Comparison of ENCODE assay signal across 10 mouse cellular contexts in genomic region chr15:79650569-79650968, GRCm38 (mm10). TPM values are rescaled to one million over a fixed set of nuclear protein-coding genes. Genes with fewer than 3 reads are reported as not detected.
DNase-seq lines count a peak whose midpoint lies in the region; ATAC-seq and TF ChIP-seq lines count a peak whose summit lies in the region.
"Had no signal": no experiment of that assay in that cellular context is flagged by ENCODE, and none has a peak within 500 bp of the region (broad histone marks: within the 10 kb centered on the region; RNA-seq: fewer than 3 reads in every experiment).

No protein-coding gene starts in this region.

- no peak for ATAC-seq in hindbrain, embryonic 11.5 days (ENCODE audit: low FRiP score)
- ATAC-seq in hindbrain, embryonic 12.5 days (ENCODE audit: low FRiP score): no peak
- no peak for ATAC-seq in kidney, postnatal 0 days (replicated peaks; ENCODE audit: low FRiP score, low read depth)

- no peaks in the 10 kb centered on the region for H3K79me2 ChIP-seq in C2C12 (ENCODE audit: control insufficient read depth, insufficient read depth)

- H3K36me3 ChIP-seq in hindbrain, embryonic 11.5 days (ENCODE audit: control insufficient read depth, insufficient read depth, low read length): peaks cover 4% of the 10 kb centered on the region; the same call in 1 of the 2 replicates
- peaks cover 42% of the 10 kb centered on the region for H3K36me3 ChIP-seq in hindbrain, embryonic 12.5 days
- no peaks in the 10 kb centered on the region for H3K36me3 ChIP-seq in C2C12 (ENCODE audit: control insufficient read depth, insufficient read depth)
- no peaks in the 10 kb centered on the region for H3K36me3 ChIP-seq in kidney, postnatal 0 days (ENCODE audit: insufficient read depth, low read length)

- H3K4me2 ChIP-seq in hindbrain, embryonic 11.5 days (replicated peaks; ENCODE audit: low read depth, low read length): no peak overlapping the region
- no peak overlapping the region for H3K4me2 ChIP-seq in hindbrain, embryonic 12.5 days (replicated peaks)
- H3K4me2 ChIP-seq in kidney, postnatal 0 days (ENCODE audit: low read length): no peak overlapping the region
- H3K4me2 ChIP-seq: embryonic facial prominence, embryonic 13.5 days; limb, embryonic 13.5 days had no signal

- H3ac ChIP-seq in C2C12 (ENCODE audit: control insufficient read depth, insufficient read length, low read depth): no peak overlapping the region

- no peak overlapping the region for H3K9ac ChIP-seq in hindbrain, embryonic 11.5 days (ENCODE audit: low read depth, low read length)
- H3K9ac ChIP-seq in hindbrain, embryonic 12.5 days: no peak overlapping the region
- H3K9ac ChIP-seq in kidney, postnatal 0 days (ENCODE audit: low read depth, low read length): no peak overlapping the region
- H3K9ac ChIP-seq: embryonic facial prominence, embryonic 13.5 days; limb, embryonic 13.5 days had no signal

- no peak overlapping the region for H3K4me3 ChIP-seq in hindbrain, embryonic 11.5 days (ENCODE audit: low read depth, low read length)
- no peak overlapping the region for H3K4me3 ChIP-seq in hindbrain, embryonic 12.5 days
- H3K4me3 ChIP-seq in C2C12 (ENCODE audit: insufficient read depth, poor library complexity, severe bottlenecking): no peak overlapping the region
- no peak overlapping the region for H3K4me3 ChIP-seq in kidney, postnatal 0 days (replicated peaks; ENCODE audit: low read depth, low read length)
- H3K4me3 ChIP-seq: embryonic facial prominence, embryonic 13.5 days; limb, embryonic 13.5 days had no signal

- no peaks in the 10 kb centered on the region for H3K9me3 ChIP-seq in hindbrain, embryonic 11.5 days (ENCODE audit: control insufficient read depth, low read length)
- H3K9me3 ChIP-seq in hindbrain, embryonic 12.5 days (replicated peaks): no peaks in the 10 kb centered on the region
- no peaks in the 10 kb centered on the region for H3K9me3 ChIP-seq in kidney, postnatal 0 days (replicated peaks; ENCODE audit: low read length)
- H3K9me3 ChIP-seq: embryonic facial prominence, embryonic 13.5 days had no signal

- H3K27ac ChIP-seq in hindbrain, embryonic 11.5 days (ENCODE audit: low read depth, low read length): no peak overlapping the region
- H3K27ac ChIP-seq in hindbrain, embryonic 12.5 days: no peak overlapping the region
- no peak overlapping the region for H3K27ac ChIP-seq in kidney, postnatal 0 days
- H3K27ac ChIP-seq: embryonic facial prominence, embryonic 13.5 days; limb, embryonic 13.5 days had no signal

- H3K79me3 ChIP-seq in C2C12 (ENCODE audit: low read depth): no peaks in the 10 kb centered on the region

- TF ChIP-seq CTCF in C2C12 (IDR thresholded peaks at IDR 0.05; ENCODE audit: control insufficient read depth, insufficient read depth, insufficient read length): peak; percentile 58
- peak; percentile 67 for TF ChIP-seq CTCF in kidney, postnatal 0 days (IDR thresholded peaks at IDR 0.05; ENCODE audit: low read depth)

- no peaks in the 10 kb centered on the region for H3K4me1 ChIP-seq in hindbrain, embryonic 11.5 days (replicated peaks; ENCODE audit: control insufficient read depth, insufficient read depth, low read length)
- no peaks in the 10 kb centered on the region for H3K4me1 ChIP-seq in hindbrain, embryonic 12.5 days
- H3K4me1 ChIP-seq in kidney, postnatal 0 days (replicated peaks; ENCODE audit: insufficient read depth, low read length): no peaks in the 10 kb centered on the region
- H3K4me1 ChIP-seq: embryonic facial prominence, embryonic 13.5 days; limb, embryonic 13.5 days had no signal

- peak; percentile 71 for DNase-seq in hindbrain, embryonic 11.5 days (ENCODE audit: low spot score)
- DNase-seq in ZHBTc4 (ENCODE audit: low read depth, low spot score): peak; percentile 83
- peak; percentile 36 for DNase-seq in kidney, postnatal 0 days (ENCODE audit: low spot score)
- DNase-seq in natural killer cell, adult 2 months (ENCODE audit: low spot score in 2 of 2): peak; percentile 39 to 70
- no peak for DNase-seq in right cerebral cortex, postnatal 25 days
- no peak for DNase-seq in frontal cortex, postnatal 14 days (ENCODE audit: low spot score in 2 of 2)

- H3K27me3 ChIP-seq in hindbrain, embryonic 11.5 days (ENCODE audit: control insufficient read depth, insufficient read depth, low read length): no peaks in the 10 kb centered on the region
- no peaks in the 10 kb centered on the region for H3K27me3 ChIP-seq in hindbrain, embryonic 12.5 days
- no peaks in the 10 kb centered on the region for H3K27me3 ChIP-seq in C2C12 (ENCODE audit: control insufficient read depth, insufficient read depth, insufficient read length)
- no peaks in the 10 kb centered on the region for H3K27me3 ChIP-seq in kidney, postnatal 0 days (ENCODE audit: insufficient read depth, low read length)
- H3K27me3 ChIP-seq: embryonic facial prominence, embryonic 13.5 days; limb, embryonic 13.5 days had no signal

TF ChIP-seq in C2C12, 6 proteins besides CTCF, POLR2A, EP300 and RAD21:
- TF ChIP-seq USF1 (IDR thresholded peaks at IDR 0.05; ENCODE audit: low read depth) (peak; percentile 4), CEBPB (IDR thresholded peaks at IDR 0.05; ENCODE audit: low read depth) (no peak)
TF ChIP-seq in C2C12: peak in this region for 1.

RNA-seq across cellular contexts. Expression of gene Fam227a, which starts 8.2 kb away (rescaled TPM):
- polyA plus RNA-seq in hindbrain, embryonic 11.5 days (2014; fragmentation: Nextera tagmentation; extraction: Ambion mirVana): 3.7 and 6.0 TPM in 2 replicates
- polyA plus RNA-seq in hindbrain, embryonic 12.5 days (2016; fragmentation: Nextera tagmentation; extraction: Ambion mirVana): 5.5 and 5.9 TPM in 2 replicates
- 0.27 TPM for polyA plus RNA-seq in C2C12 (2012; fragmentation: generic; extraction: Trizol)
- 0.66 and 1.3 TPM in 2 replicates for polyA plus RNA-seq in kidney, postnatal 0 days (2015; fragmentation: Nextera tagmentation; extraction: Ambion mirVana)

RNA-seq across cellular contexts. Expression of gene Cby1, which starts 8.4 kb away (rescaled TPM):
- 74.6 and 76.1 TPM in 2 replicates for polyA plus RNA-seq in hindbrain, embryonic 11.5 days (2014; fragmentation: Nextera tagmentation; extraction: Ambion mirVana)
- polyA plus RNA-seq in hindbrain, embryonic 12.5 days (2016; fragmentation: Nextera tagmentation; extraction: Ambion mirVana): 63.7 and 69.0 TPM in 2 replicates
- 54.5 TPM for polyA plus RNA-seq in C2C12 (2012; fragmentation: generic; extraction: Trizol)
- polyA plus RNA-seq in kidney, postnatal 0 days (2015; fragmentation: Nextera tagmentation; extraction: Ambion mirVana): 51.7 and 52.7 TPM in 2 replicates

RNA-seq across cellular contexts. Expression of gene Tomm22, which starts 20.1 kb away (rescaled TPM):
- polyA plus RNA-seq in hindbrain, embryonic 11.5 days (2014; fragmentation: Nextera tagmentation; extraction: Ambion mirVana): 337 and 338 TPM in 2 replicates
- polyA plus RNA-seq in hindbrain, embryonic 12.5 days (2016; fragmentation: Nextera tagmentation; extraction: Ambion mirVana): 239 and 249 TPM in 2 replicates
- polyA plus RNA-seq in C2C12 (2012; fragmentation: generic; extraction: Trizol): 171 TPM
- polyA plus RNA-seq in kidney, postnatal 0 days (2015; fragmentation: Nextera tagmentation; extraction: Ambion mirVana): 264 TPM in 2 replicates

RNA-seq across cellular contexts. Expression of gene Josd1, which starts 37.1 kb away (rescaled TPM):
- polyA plus RNA-seq in hindbrain, embryonic 11.5 days (2014; fragmentation: Nextera tagmentation; extraction: Ambion mirVana): 12.2 and 14.7 TPM in 2 replicates
- 29.0 and 29.7 TPM in 2 replicates for polyA plus RNA-seq in hindbrain, embryonic 12.5 days (2016; fragmentation: Nextera tagmentation; extraction: Ambion mirVana)
- polyA plus RNA-seq in C2C12 (2012; fragmentation: generic; extraction: Trizol): 37.0 TPM
- 18.8 and 19.0 TPM in 2 replicates for polyA plus RNA-seq in kidney, postnatal 0 days (2015; fragmentation: Nextera tagmentation; extraction: Ambion mirVana)

RNA-seq across cellular contexts. Expression of gene Gtpbp1, which starts 40.1 kb away (rescaled TPM):
- 28.1 and 33.9 TPM in 2 replicates for polyA plus RNA-seq in hindbrain, embryonic 11.5 days (2014; fragmentation: Nextera tagmentation; extraction: Ambion mirVana)
- polyA plus RNA-seq in hindbrain, embryonic 12.5 days (2016; fragmentation: Nextera tagmentation; extraction: Ambion mirVana): 41.4 and 45.5 TPM in 2 replicates
- polyA plus RNA-seq in C2C12 (2012; fragmentation: generic; extraction: Trizol): 62.5 TPM
- polyA plus RNA-seq in kidney, postnatal 0 days (2015; fragmentation: Nextera tagmentation; extraction: Ambion mirVana): 24.3 and 26.9 TPM in 2 replicates

Comparison
In these comparisons a context has a peak if more than half of its experiments do, and no peak if none do; other contexts are left out.
1. DNase-seq: peak in hindbrain, embryonic 11.5 days (single experiment), ZHBTc4 (single experiment), kidney, postnatal 0 days (single experiment) and natural killer cell, adult 2 months (2 of 2); none in right cerebral cortex, postnatal 25 days (single experiment) and frontal cortex, postnatal 14 days (0 of 2).